Mouse (Mus musculus) adrenal gland, postnatal 0 days (tissue): ENCODE measurements around the gene Iltifb. TPM values are rescaled to one million over a fixed set of nuclear protein-coding genes. Genes with fewer than 3 reads are reported as not detected.

ENCODE experiments used
- polyA plus RNA-seq: library from polyadenylated mRNA; unstranded; fragments of >200 nt; fragmentation: Nextera tagmentation; extraction: Ambion mirVana; gene quantifications from 2 replicates; pipeline ENCODE4 v1.2.1, GENCODE M21; 2015

Gene Iltifb
- polyA plus RNA-seq: 0.19 TPM in 1 of 2 replicates, not detected in the other

GRCm38 (mm10) chr10:118294938-118295337 is at the start of gene Iltifb:
TSS of gene Iltifb (minus strand) at chr10:118295038.

GRCm38 (mm10) chr10:118343155-118343554 is 48.3 kb upstream of the Iltifb start, which contains the start of gene Gm9046:
TSS of gene Gm9046 (minus strand) at chr10:118343255.

GRCm38 (mm10) chr10:118337731-118338130 is 42.9 kb upstream of the Iltifb start, which contains the start of gene Gm9045:
TSS of gene Gm9045 (minus strand) at chr10:118337831.

DNA sequence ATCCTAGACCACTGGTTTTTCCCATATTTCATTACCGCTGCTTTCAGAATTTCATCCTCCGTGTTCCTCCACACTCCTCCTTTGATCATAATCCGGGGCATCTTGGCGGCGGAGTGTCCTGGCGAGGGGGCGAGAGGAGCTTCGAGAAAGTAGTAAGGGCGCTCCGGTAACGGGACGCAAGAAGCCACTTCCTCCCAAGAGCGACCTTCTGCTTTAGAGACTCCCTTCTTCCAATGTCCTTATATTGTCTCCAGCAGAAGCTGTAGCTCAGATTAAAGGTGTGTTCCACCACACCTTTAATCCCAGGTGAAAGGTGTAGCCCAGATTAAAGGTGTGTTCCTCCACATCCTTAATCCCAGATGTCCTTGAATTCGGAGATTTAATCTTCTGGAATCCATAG is 37.5 kb upstream of the Iltifb start, which contains the start of gene Gm9044:
TSS of gene Gm9044 (minus strand) at position 101 of the 400 bp plus-strand sequence.

GRCm38 (mm10) chr10:118326869-118327268 is 32.0 kb upstream of the Iltifb start, which contains the start of gene Gm9040:
TSS of gene Gm9040 (minus strand) at chr10:118326969.

GRCm38 (mm10) chr10:118258388-118258787 is 36.5 kb downstream of the Iltifb start, which contains the start of gene Gm32802:
TSS of gene Gm32802 (plus strand) at chr10:118258688.

GRCm38 (mm10) chr10:118240680-118241079 is 54.2 kb downstream of the Iltifb start, which contains the start of gene Gm32717:
TSS of gene Gm32717 (minus strand) at chr10:118240780.

Other genes with a start within 250 kb of the Iltifb start
- gene Mdm1, start 153.2 kb downstream of the Iltifb start, polyA plus RNA-seq: 11.2 and 17.1 TPM in 2 replicates
- not detected in 2 replicates for gene Il22, start 90.1 kb downstream of the Iltifb start, polyA plus RNA-seq
- 0.09 TPM in 1 of 2 replicates, not detected in the other for gene Gm32717, start 54.3 kb downstream of the Iltifb start, polyA plus RNA-seq
- gene Gm32802, start 36.4 kb downstream of the Iltifb start, polyA plus RNA-seq: 0.09 TPM in 1 of 2 replicates, not detected in the other
- not detected in 2 replicates for gene Gm9040, start 31.9 kb upstream of the Iltifb start, polyA plus RNA-seq
- gene Gm9044, start 37.4 kb upstream of the Iltifb start, polyA plus RNA-seq: not detected in 2 replicates
- not detected in 2 replicates for gene Gm9045, start 42.8 kb upstream of the Iltifb start, polyA plus RNA-seq
- gene Gm9046, start 48.2 kb upstream of the Iltifb start, polyA plus RNA-seq: not detected in 2 replicates
- gene Gm9048, start 53.6 kb upstream of the Iltifb start, polyA plus RNA-seq: not detected in 2 replicates
- not detected in 2 replicates for gene Gm9049, start 59.1 kb upstream of the Iltifb start, polyA plus RNA-seq
- gene Ifng, start 146.0 kb upstream of the Iltifb start, polyA plus RNA-seq: 0.15 TPM in 1 of 2 replicates, not detected in the other